ENCODE assay signal across 13 mouse cellular contexts in the genomic region with DNA sequence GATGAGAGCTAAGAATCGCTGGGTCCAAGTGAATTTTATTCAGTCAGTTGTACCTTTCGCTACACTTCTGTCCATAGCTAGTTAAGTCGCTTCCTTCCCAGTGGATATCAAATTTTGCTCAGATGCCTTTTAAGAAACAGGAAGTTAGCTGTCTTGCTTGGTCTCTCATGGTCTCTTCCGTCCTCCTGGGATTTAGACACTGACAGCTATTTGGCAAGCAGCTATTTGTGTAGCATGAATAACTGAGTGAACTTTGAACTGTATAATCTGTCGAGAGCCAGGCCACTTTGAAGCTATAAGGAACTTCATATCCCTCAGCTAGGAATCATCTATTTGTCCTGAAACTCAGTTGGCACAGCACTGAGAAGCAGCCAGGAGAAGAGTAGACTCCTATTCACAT.
DNase-seq lines count a peak whose midpoint lies in the region; ATAC-seq and TF ChIP-seq lines count a peak whose summit lies in the region.
"Had no signal": no experiment of that assay in that cellular context is flagged by ENCODE, and none has a peak within 500 bp of the region (broad histone marks: within the 10 kb centered on the region; RNA-seq: fewer than 3 reads in every experiment).

No protein-coding gene starts in this region.

- no peak for TF ChIP-seq CTCF in lung, embryonic 14.5 days (IDR thresholded peaks at IDR 0.05; ENCODE audit: low read depth)

- no peak; the same call in 1 of the 2 replicates for ATAC-seq in heart, embryonic 16.5 days (replicated peaks; ENCODE audit: extremely low read depth, insufficient read depth, low FRiP score)
- ATAC-seq in heart, embryonic 12.5 days (ENCODE audit: insufficient number of reproducible peaks, low FRiP score): no peak
- peak; percentile 36; the same call in 1 of the 2 replicates for ATAC-seq in lung, embryonic 14.5 days (ENCODE audit: insufficient read depth)
- 0 out of 2 replicates have a peak, but pooled peaks have one; percentile 25 for ATAC-seq in granulocyte monocyte progenitor cell, adult 5-6 weeks (replicated peaks; ENCODE audit: poor library complexity, severe bottlenecking)
- ATAC-seq: forebrain, embryonic 16.5 days; inflammation-experienced regulatory T-cells, adult 6 months had no signal

- H3K36me3 ChIP-seq in heart, embryonic 16.5 days (ENCODE audit: control insufficient read depth, insufficient read depth): no peaks in the 10 kb centered on the region
- no peaks in the 10 kb centered on the region; the same call in 1 of the 2 replicates for H3K36me3 ChIP-seq in heart, embryonic 12.5 days
- H3K36me3 ChIP-seq in lung, embryonic 14.5 days (ENCODE audit: insufficient read depth): no peaks in the 10 kb centered on the region

- H3K27me3 ChIP-seq in heart, embryonic 16.5 days (ENCODE audit: control insufficient read depth, insufficient read depth, low read length): no peaks in the 10 kb centered on the region
- no peaks in the 10 kb centered on the region for H3K27me3 ChIP-seq in heart, embryonic 12.5 days (replicated peaks)
- H3K27me3 ChIP-seq in lung, embryonic 14.5 days (ENCODE audit: insufficient read depth, low read length): no peaks in the 10 kb centered on the region

- H3K9ac ChIP-seq in heart, embryonic 16.5 days (ENCODE audit: low read length): no peak overlapping the region
- no peak overlapping the region for H3K9ac ChIP-seq in heart, embryonic 12.5 days
- H3K9ac ChIP-seq in lung, embryonic 14.5 days: no peak overlapping the region

- WGBS in heart, embryonic 16.5 days: 52% methylated on average over 5 of the region's 5 CpGs
- WGBS in heart, embryonic 12.5 days: 51% methylated on average over 5 of the region's 5 CpGs
- WGBS in lung, embryonic 14.5 days: 37% methylated on average over 5 of the region's 5 CpGs

- H3K4me2 ChIP-seq in heart, embryonic 16.5 days (ENCODE audit: low read depth, low read length): no peak overlapping the region
- H3K4me2 ChIP-seq in heart, embryonic 12.5 days: no peak overlapping the region
- no peak overlapping the region for H3K4me2 ChIP-seq in lung, embryonic 14.5 days

- DNase-seq in lung, embryonic 14.5 days: peak; percentile 72
- DNase-seq in lung, postnatal 4 days: no peak
- DNase-seq in B cell, adult 2 months: peak; percentile 47 to 53
- DNase-seq in cerebellum, adult 9-10 months: no peak
- DNase-seq in cerebellum, adult 18-20 months: no peak
- DNase-seq: adrenal gland, adult 8-10 months; gastrocnemius, postnatal 14 days; layer of hippocampus, postnatal 36 days had no signal

- no peak overlapping the region for H3K4me3 ChIP-seq in heart, embryonic 16.5 days (ENCODE audit: low read length)
- no peak overlapping the region for H3K4me3 ChIP-seq in heart, embryonic 12.5 days
- H3K4me3 ChIP-seq in lung, embryonic 14.5 days (ENCODE audit: low read depth, low read length): no peak overlapping the region

- H3K4me1 ChIP-seq in heart, embryonic 16.5 days (ENCODE audit: control insufficient read depth, insufficient read depth, low read length): peaks cover 23% of the 10 kb centered on the region
- H3K4me1 ChIP-seq in heart, embryonic 12.5 days (replicated peaks): peaks cover 33% of the 10 kb centered on the region
- 0 out of 2 replicates have a peak, but pooled peaks cover 4% of the 10 kb centered on the region for H3K4me1 ChIP-seq in lung, embryonic 14.5 days (ENCODE audit: insufficient read depth)

- H3K9me3 ChIP-seq in heart, embryonic 16.5 days (replicated peaks; ENCODE audit: control insufficient read depth, low read length): no peaks in the 10 kb centered on the region
- H3K9me3 ChIP-seq in heart, embryonic 12.5 days (replicated peaks): no peaks in the 10 kb centered on the region
- no peaks in the 10 kb centered on the region for H3K9me3 ChIP-seq in lung, embryonic 14.5 days (ENCODE audit: low read depth, low read length)

- H3K27ac ChIP-seq in heart, embryonic 16.5 days (ENCODE audit: low read length): peak overlapping the region; percentile 40; the same call in 1 of the 2 replicates
- H3K27ac ChIP-seq in heart, embryonic 12.5 days (ENCODE audit: poor library complexity, severe bottlenecking): no peak overlapping the region
- H3K27ac ChIP-seq in lung, embryonic 14.5 days (ENCODE audit: low read depth): no peak overlapping the region; the same call in 1 of the 2 replicates

Comparison
In these comparisons a context has a peak if more than half of its experiments do, and no peak if none do; other contexts are left out.
1. DNase-seq: peak in lung, embryonic 14.5 days (single experiment) and B cell, adult 2 months (2 of 2); none in lung, postnatal 4 days (0 of 2), cerebellum, adult 9-10 months (single experiment) and cerebellum, adult 18-20 months (0 of 2).
2. ATAC-seq: peak in lung, embryonic 14.5 days (single experiment) and granulocyte monocyte progenitor cell, adult 5-6 weeks (single experiment); none in heart, embryonic 16.5 days (single experiment) and heart, embryonic 12.5 days (single experiment).